Comparison of ENCODE assay signal across 19 mouse cellular contexts in genomic region chr6:49259711-49260110, GRCm38 (mm10). TPM values are rescaled to one million over a fixed set of nuclear protein-coding genes. Genes with fewer than 3 reads are reported as not detected.
A peak's percentile ranks its signal among the peaks of the same experiment; 100 is the strongest.
DNase-seq lines count a peak whose midpoint lies in the region; ATAC-seq and TF ChIP-seq lines count a peak whose summit lies in the region.
"Had no signal": no experiment of that assay in that cellular context is flagged by ENCODE, and none has a peak within 500 bp of the region (broad histone marks: within the 10 kb centered on the region; RNA-seq: fewer than 3 reads in every experiment).

No protein-coding gene starts in this region.

- no peak for DNase-seq in lung, postnatal 36 days
- peak; percentile 80 for DNase-seq in ES-E14 (ENCODE audit: low read depth, low spot score)
- DNase-seq in forelimb bud, embryonic 11.5 days (ENCODE audit: low read depth, low spot score), result peak; percentile 13
- DNase-seq in liver, postnatal 0 days, result no peak
- DNase-seq in thymus, postnatal 10 days (ENCODE audit: low spot score in 2 of 2), result no peak
- DNase-seq in urinary bladder, adult 18-20 months (ENCODE audit: low spot score in 2 of 2), result no peak
- DNase-seq: adrenal gland, adult 8-10 months; cerebellum, adult 11-12 months; heart, adult 18-20 months; heart, postnatal 10 days; lung, postnatal 4 days; midbrain, embryonic 14.5 days; right cerebral cortex, postnatal 14 days had no signal

- H3K36me3 ChIP-seq in lung, embryonic 16.5 days (ENCODE audit: control insufficient read depth, insufficient read depth, low read length), result peaks cover 3% of the 10 kb centered on the region; the same call in 1 of the 2 replicates
- peaks cover 4% of the 10 kb centered on the region; the same call in 1 of the 2 replicates for H3K36me3 ChIP-seq in ES-E14 (ENCODE audit: control insufficient read depth, insufficient read depth, low read length, poor library complexity, severe bottlenecking)
- H3K36me3 ChIP-seq in liver, postnatal 0 days (replicated peaks; ENCODE audit: insufficient read depth, low read length), result no peaks in the 10 kb centered on the region
- H3K36me3 ChIP-seq: embryonic facial prominence, embryonic 12.5 days; hindbrain, embryonic 15.5 days; limb, embryonic 15.5 days had no signal

- WGBS in lung, embryonic 16.5 days, result 56% methylated on average over 5 of the region's 5 CpGs
- WGBS in liver, postnatal 0 days (ENCODE audit: insufficient replicate concordance), result 55% methylated on average over 5 of the region's 5 CpGs

- no peak overlapping the region for H3K4me3 ChIP-seq in lung, embryonic 16.5 days (ENCODE audit: low read length)
- peak overlapping the region in 1 of 2 experiments; percentile 49; a peak in 2 of 4 replicates for H3K4me3 ChIP-seq in ES-E14 (ENCODE audit: insufficient read depth in 1 of 2, low read depth in 1 of 2, low read length in 2 of 2, poor library complexity in 1 of 2, severe bottlenecking in 1 of 2)
- no peak overlapping the region for H3K4me3 ChIP-seq in liver, postnatal 0 days (ENCODE audit: low read depth, low read length)
- H3K4me3 ChIP-seq: embryonic facial prominence, embryonic 12.5 days; hindbrain, embryonic 15.5 days; limb, embryonic 15.5 days; neural tube, embryonic 12.5 days had no signal

- in situ Hi-C loops in ES-E14 (cut with MboI; ENCODE audit: low sequenced_read_pairs in 2 of 2, unreplicated experiment in 2 of 2), result no loop called here

- peaks cover 23% of the 10 kb centered on the region for H3K4me1 ChIP-seq in lung, embryonic 16.5 days (replicated peaks; ENCODE audit: control insufficient read depth, insufficient read depth, low read length)
- H3K4me1 ChIP-seq in ES-E14 (ENCODE audit: control insufficient read depth in 2 of 2, insufficient read depth in 2 of 2, low read length in 2 of 2, poor library complexity in 1 of 2), result peaks cover 2 to 20% of the 10 kb centered on the region in 2 experiments; a peak in 3 of 4 replicates
- H3K4me1 ChIP-seq in liver, postnatal 0 days (ENCODE audit: insufficient read depth), result peaks cover 23% of the 10 kb centered on the region

- H3K27me3 ChIP-seq in lung, embryonic 16.5 days (ENCODE audit: control insufficient read depth, insufficient read depth, low read depth, low read length), result no peaks in the 10 kb centered on the region
- no peaks in the 10 kb centered on the region for H3K27me3 ChIP-seq in liver, postnatal 0 days (ENCODE audit: insufficient read depth, low read length)
- H3K27me3 ChIP-seq: embryonic facial prominence, embryonic 12.5 days; hindbrain, embryonic 15.5 days; limb, embryonic 15.5 days; neural tube, embryonic 12.5 days had no signal

- H3K4me2 ChIP-seq in lung, embryonic 16.5 days (ENCODE audit: low read depth, low read length), result no peak overlapping the region
- H3K4me2 ChIP-seq in liver, postnatal 0 days (ENCODE audit: low read depth, low read length), result peak overlapping the region; percentile 8; the same call in 1 of the 2 replicates
- H3K4me2 ChIP-seq: embryonic facial prominence, embryonic 12.5 days; hindbrain, embryonic 15.5 days; limb, embryonic 15.5 days; neural tube, embryonic 12.5 days had no signal

- H3K9me3 ChIP-seq in lung, embryonic 16.5 days (ENCODE audit: control insufficient read depth, low read length), result no peaks in the 10 kb centered on the region
- H3K9me3 ChIP-seq in ES-E14 (ENCODE audit: control insufficient read depth, insufficient read depth, low read depth, low read length), result no peaks in the 10 kb centered on the region
- no peaks in the 10 kb centered on the region for H3K9me3 ChIP-seq in liver, postnatal 0 days (ENCODE audit: low read length)
- H3K9me3 ChIP-seq: embryonic facial prominence, embryonic 12.5 days; hindbrain, embryonic 15.5 days; limb, embryonic 15.5 days; neural tube, embryonic 12.5 days had no signal

- TF ChIP-seq EP300 in liver, postnatal 0 days (IDR thresholded peaks at IDR 0.05; ENCODE audit: low read depth), result no peak

- H3K9ac ChIP-seq in lung, embryonic 16.5 days (ENCODE audit: low read length), result peak overlapping the region; percentile 20; the same call in 1 of the 2 replicates
- H3K9ac ChIP-seq in ES-E14 (ENCODE audit: insufficient read depth, low read depth, low read length, poor library complexity, severe bottlenecking), result no peak overlapping the region; the same call in 1 of the 2 replicates
- no peak overlapping the region; the same call in 1 of the 2 replicates for H3K9ac ChIP-seq in liver, postnatal 0 days (replicated peaks)
- H3K9ac ChIP-seq: embryonic facial prominence, embryonic 12.5 days; hindbrain, embryonic 15.5 days; limb, embryonic 15.5 days; neural tube, embryonic 12.5 days had no signal

- no peak overlapping the region for H3K27ac ChIP-seq in lung, embryonic 16.5 days (ENCODE audit: low read length)
- no peak overlapping the region; the same call in 1 of the 2 replicates for H3K27ac ChIP-seq in ES-E14 (ENCODE audit: insufficient read depth, low read depth, low read length, poor library complexity, severe bottlenecking)
- no peak overlapping the region for H3K27ac ChIP-seq in liver, postnatal 0 days (ENCODE audit: low read depth)
- H3K27ac ChIP-seq: embryonic facial prominence, embryonic 12.5 days; hindbrain, embryonic 15.5 days; limb, embryonic 15.5 days; neural tube, embryonic 12.5 days had no signal

- no peak for ATAC-seq in lung, embryonic 16.5 days (ENCODE audit: low read depth)
- no peak for ATAC-seq in liver, postnatal 0 days

- TF ChIP-seq CTCF in liver, postnatal 0 days (IDR thresholded peaks at IDR 0.05; ENCODE audit: low read depth), result no peak

TF ChIP-seq in ES-E14, 5 proteins besides CTCF, POLR2A, EP300 and RAD21:
- TF ChIP-seq CHD2 (IDR thresholded peaks at IDR 0.05; ENCODE audit: low read depth, low read length), result 0 out of 2 replicates have a peak, but pooled peaks have one; percentile 10
- no peak for TF ChIP-seq HCFC1 (IDR thresholded peaks at IDR 0.05; ENCODE audit: borderline replicate concordance, insufficient read depth, low read length)

RNA-seq across cellular contexts. Expression of gene Tra2a, which starts 4.1 kb away (rescaled TPM):
- 111 TPM in 2 replicates for polyA plus RNA-seq in lung, embryonic 16.5 days (2015; fragmentation: Nextera tagmentation; extraction: Ambion mirVana)
- 105 and 136 TPM in 2 replicates for total RNA-seq in ES-E14 (2012; rRNA removed)
- polyA plus RNA-seq in liver, postnatal 0 days (2015; fragmentation: Nextera tagmentation; extraction: Ambion mirVana), result 23.4 and 26.3 TPM in 2 replicates

RNA-seq across cellular contexts. Expression of gene Igf2bp3, which starts 45.0 kb away (rescaled TPM):
- polyA plus RNA-seq in lung, embryonic 16.5 days (2015; fragmentation: Nextera tagmentation; extraction: Ambion mirVana), result 37.5 and 41.0 TPM in 2 replicates
- 20.0 and 32.8 TPM in 2 replicates for total RNA-seq in ES-E14 (2012; rRNA removed)
- 29.7 and 31.3 TPM in 2 replicates for polyA plus RNA-seq in liver, postnatal 0 days (2015; fragmentation: Nextera tagmentation; extraction: Ambion mirVana)
- total RNA-seq: heart, adult 18-20 months; left cerebral cortex, adult 8-10 months had no signal

RNA-seq across cellular contexts. Expression of gene Ccdc126, which starts 59.4 kb away (rescaled TPM):
- polyA plus RNA-seq in lung, embryonic 16.5 days (2015; fragmentation: Nextera tagmentation; extraction: Ambion mirVana), result 14.3 and 14.6 TPM in 2 replicates
- 8.4 and 8.7 TPM in 2 replicates for total RNA-seq in ES-E14 (2012; rRNA removed)
- 3.6 and 3.8 TPM in 2 replicates for polyA plus RNA-seq in liver, postnatal 0 days (2015; fragmentation: Nextera tagmentation; extraction: Ambion mirVana)

Comparison
In these comparisons a context has a peak if more than half of its experiments do, and no peak if none do; other contexts are left out.
1. DNase-seq: peak in ES-E14 (single experiment) and forelimb bud, embryonic 11.5 days (single experiment); none in lung, postnatal 36 days (single experiment), liver, postnatal 0 days (single experiment), thymus, postnatal 10 days (0 of 2) and urinary bladder, adult 18-20 months (0 of 2).